8 mouse cellular contexts compared by ENCODE assay signal in the genomic region with DNA sequence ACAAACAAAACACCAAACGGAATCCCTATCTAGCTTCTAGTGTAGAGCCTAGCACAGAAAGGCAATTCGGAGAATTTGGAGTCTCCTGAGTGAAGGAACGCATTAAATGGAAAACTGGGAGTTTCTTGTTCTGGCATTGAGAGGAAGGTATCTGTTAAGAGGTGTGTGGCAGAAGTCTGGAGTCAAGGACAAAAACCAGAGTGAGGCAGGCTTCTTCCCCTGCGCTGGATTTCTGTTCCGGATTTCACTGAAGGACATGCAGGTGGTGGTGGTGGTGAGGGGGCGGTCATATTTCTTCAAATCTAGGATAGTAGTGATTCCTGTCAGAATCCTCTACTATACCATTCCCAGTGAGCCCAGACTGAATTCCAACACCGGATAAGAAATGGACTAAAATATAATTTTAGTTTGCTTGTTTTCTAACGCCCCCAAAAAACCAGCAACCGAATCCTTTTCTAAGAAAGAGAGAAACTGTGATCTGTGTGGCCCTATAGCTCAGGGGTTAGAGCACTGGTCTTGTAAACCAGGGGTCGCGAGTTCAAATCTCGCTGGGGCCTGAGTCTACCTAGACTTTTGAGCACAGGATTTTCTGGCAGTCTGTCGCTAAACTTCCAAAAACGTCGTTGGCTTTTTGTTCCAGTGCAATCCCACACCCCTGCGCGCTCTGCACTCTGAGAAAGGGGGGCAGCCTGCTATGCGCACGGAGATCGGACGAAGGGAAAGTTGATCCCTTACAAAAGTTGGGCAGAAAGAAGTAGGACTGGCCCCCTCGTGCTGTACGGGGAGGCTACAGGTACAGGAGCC. TPM values are rescaled to one million over a fixed set of nuclear protein-coding genes. Genes with fewer than 3 reads are reported as not detected.
DNase-seq lines count a peak whose midpoint lies in the region; ATAC-seq lines count a peak whose summit lies in the region.

No protein-coding gene starts in this region.

- intact Hi-C loops in gastrocnemius, postnatal 14 days (cut with DNase I; ENCODE audit: low total_unique reads), result loop anchor here (2.0 kb wide), 1 partner anchor 24 kb away; no protein-coding TSS in a partner anchor
- intact Hi-C loops in left cerebral cortex, postnatal 10 days (cut with DNase I), result loop anchor here (5.0 kb wide), 1 partner anchor 281 kb away; a partner anchor contains a TSS

- peak; percentile 33 for ATAC-seq in intestine, embryonic 14.5 days (replicated peaks; ENCODE audit: low FRiP score, low TSS enrichment, low read depth)

- no peaks in the 10 kb centered on the region for H3K27me3 ChIP-seq in intestine, embryonic 14.5 days (replicated peaks; ENCODE audit: control insufficient read depth, insufficient read depth, low read length)
- peaks cover 15% of the 10 kb centered on the region for H3K27me3 ChIP-seq in megakaryocyte, embryonic 14.5 days (replicated peaks)

- 1% methylated on average over 23 of the region's 23 CpGs for WGBS in intestine, embryonic 14.5 days

- peak overlapping the region; percentile 74 for H3K4me3 ChIP-seq in intestine, embryonic 14.5 days (ENCODE audit: low read depth, low read length)
- H3K4me3 ChIP-seq in megakaryocyte, embryonic 14.5 days (replicated peaks), result peak overlapping the region; percentile 96

- peak overlapping the region; percentile 77 for H3K27ac ChIP-seq in intestine, embryonic 14.5 days (ENCODE audit: low read depth)

- peak overlapping the region; percentile 58 for H3K4me2 ChIP-seq in intestine, embryonic 14.5 days (ENCODE audit: low read length)

- H3K9ac ChIP-seq in intestine, embryonic 14.5 days (ENCODE audit: low read length), result peak overlapping the region; percentile 47

- H3K36me3 ChIP-seq in intestine, embryonic 14.5 days (ENCODE audit: control insufficient read depth, insufficient read depth, low read length), result no peaks in the 10 kb centered on the region
- no peaks in the 10 kb centered on the region for H3K36me3 ChIP-seq in megakaryocyte, embryonic 14.5 days (replicated peaks; ENCODE audit: low read length)

- peaks cover 2% of the 10 kb centered on the region; the same call in 1 of the 2 replicates for H3K4me1 ChIP-seq in intestine, embryonic 14.5 days (replicated peaks; ENCODE audit: control insufficient read depth, insufficient read depth, low read length)
- H3K4me1 ChIP-seq in megakaryocyte, embryonic 14.5 days, result peaks cover 47% of the 10 kb centered on the region

- no peaks in the 10 kb centered on the region for H3K9me3 ChIP-seq in intestine, embryonic 14.5 days (ENCODE audit: control insufficient read depth, low read length)
- no peaks in the 10 kb centered on the region for H3K9me3 ChIP-seq in megakaryocyte, embryonic 14.5 days

- peak; percentile 81 to 89 for DNase-seq in adrenal gland, adult 18-20 months (ENCODE audit: low spot score in 2 of 2)
- DNase-seq in embryo, embryonic 10 days (ENCODE audit: low spot score), result peak; percentile 79
- peak; percentile 78 for DNase-seq in gastrocnemius, postnatal 14 days
- DNase-seq in intestine, embryonic 14.5 days (ENCODE audit: low spot score), result peak; percentile 93
- DNase-seq in left cerebral cortex, postnatal 10 days (ENCODE audit: extremely low spot score in 1 of 2, low spot score in 2 of 2), result peak; percentile 84 to 85
- peak; percentile 79 for DNase-seq in right cerebral cortex, postnatal 14 days
- peak; percentile 61 to 82 for DNase-seq in urinary bladder, postnatal 4 days (ENCODE audit: low spot score in 2 of 2)

RNA-seq across cellular contexts. Expression of a gene that starts 2.5 kb away (rescaled TPM):
- 10 to 100 TPM; 44.8 to 61.9 TPM for total RNA-seq in adrenal gland, adult 18-20 months (2021)
- 10 to 100 TPM; 46.5 to 51.1 TPM for total RNA-seq in gastrocnemius, postnatal 14 days (2021)
- 142 and 151 TPM in 2 replicates for polyA plus RNA-seq in intestine, embryonic 14.5 days (2014; fragmentation: Nextera tagmentation; extraction: Ambion mirVana)
- 10 to 100 TPM; 11.2 to 14.0 TPM for total RNA-seq in left cerebral cortex, postnatal 10 days (2021)
- polyA plus RNA-seq in megakaryocyte, embryonic 14.5 days (2012; ENCODE audit: insufficient read depth, low replicate concordance), result 1.6 TPM in 1 of 2 replicates, not detected in the other

RNA-seq across cellular contexts. Expression of a gene that starts 2.6 kb away (rescaled TPM):
- 1 to 10 TPM; 4.9 to 9.2 TPM for total RNA-seq in adrenal gland, adult 18-20 months (2021)
- total RNA-seq in gastrocnemius, postnatal 14 days (2021), result 1 to 10 TPM; 3.6 to 3.8 TPM
- polyA plus RNA-seq in intestine, embryonic 14.5 days (2014; fragmentation: Nextera tagmentation; extraction: Ambion mirVana), result 34.0 and 38.6 TPM in 2 replicates
- 1 to 10 TPM; 2.5 to 3.7 TPM for total RNA-seq in left cerebral cortex, postnatal 10 days (2021)
- polyA plus RNA-seq in megakaryocyte, embryonic 14.5 days (2012; ENCODE audit: insufficient read depth, low replicate concordance), result not detected in 2 replicates

RNA-seq across cellular contexts. Expression of a gene that starts 14.1 kb away (rescaled TPM):
- total RNA-seq in adrenal gland, adult 18-20 months (2021), result under 1 TPM in 1 of 2 experiments, not detected in 1; 0.03 TPM
- not detected for total RNA-seq in gastrocnemius, postnatal 14 days (2021)
- not detected in 2 replicates for polyA plus RNA-seq in intestine, embryonic 14.5 days (2014; fragmentation: Nextera tagmentation; extraction: Ambion mirVana)
- total RNA-seq in left cerebral cortex, postnatal 10 days (2021), result not detected
- not detected in 2 replicates for polyA plus RNA-seq in megakaryocyte, embryonic 14.5 days (2012; ENCODE audit: insufficient read depth, low replicate concordance)

RNA-seq across cellular contexts. Expression of a gene that starts 25.9 kb away (rescaled TPM):
- not detected for total RNA-seq in adrenal gland, adult 18-20 months (2021)
- total RNA-seq in gastrocnemius, postnatal 14 days (2021), result not detected
- 0.12 TPM in 1 of 2 replicates, not detected in the other for polyA plus RNA-seq in intestine, embryonic 14.5 days (2014; fragmentation: Nextera tagmentation; extraction: Ambion mirVana)
- total RNA-seq in left cerebral cortex, postnatal 10 days (2021), result not detected
- not detected in 2 replicates for polyA plus RNA-seq in megakaryocyte, embryonic 14.5 days (2012; ENCODE audit: insufficient read depth, low replicate concordance)

RNA-seq across cellular contexts. Expression of a gene that starts 30.9 kb away (rescaled TPM):
- total RNA-seq in adrenal gland, adult 18-20 months (2021), result not detected
- total RNA-seq in gastrocnemius, postnatal 14 days (2021), result not detected
- 0.47 and 0.97 TPM in 2 replicates for polyA plus RNA-seq in intestine, embryonic 14.5 days (2014; fragmentation: Nextera tagmentation; extraction: Ambion mirVana)
- not detected for total RNA-seq in left cerebral cortex, postnatal 10 days (2021)
- polyA plus RNA-seq in megakaryocyte, embryonic 14.5 days (2012; ENCODE audit: insufficient read depth, low replicate concordance), result not detected in 2 replicates

Comparison
In these comparisons a context has a peak if more than half of its experiments do, and no peak if none do; other contexts are left out.
1. Peak in every context shown above with its lines: DNase-seq, ATAC-seq, H3K4me3 ChIP-seq and H3K27ac ChIP-seq.